Mouse (Mus musculus) hindbrain, embryonic 12.5 days (tissue): ENCODE results near the gene Armh1. TPM values are rescaled to one million over a fixed set of nuclear protein-coding genes. Genes with fewer than 3 reads are reported as not detected.

Experiments used
- ATAC-seq: fragments of 200-750 bp; cut with Nextera tagmentation; 2 replicates; pipeline ENCODE4 v1.8.0; 2017; ENCODE audit warnings: moderate TSS enrichment; ENCODE audit not compliant: low FRiP score
- H3K27ac ChIP-seq: fragments of 300-500 bp; sonication (generic); 2 replicates; pipeline ENCODE4 v1.5.1; 2016; ENCODE audit warnings: mild to moderate bottlenecking
- H3K27me3 ChIP-seq: fragments of 300-500 bp; sonication (generic); 2 replicates; pipeline ENCODE4 v1.6.1; 2016; ENCODE audit warnings: mild to moderate bottlenecking
- H3K36me3 ChIP-seq: fragments of 300-500 bp; sonication (generic); 2 replicates; pipeline ENCODE4 v1.6.1; 2016; ENCODE audit warnings: mild to moderate bottlenecking
- H3K4me1 ChIP-seq: fragments of 300-500 bp; sonication (generic); 2 replicates; pipeline ENCODE4 v1.6.1; 2016
- H3K4me2 ChIP-seq: fragments of 300-500 bp; sonication (generic); replicated peaks from 2 replicates; pipeline ENCODE4 v1.6.1; 2016; ENCODE audit warnings: mild to moderate bottlenecking
- H3K4me3 ChIP-seq: fragments of 300-500 bp; sonication (generic); 2 replicates; pipeline ENCODE4 v1.5.1; 2016; ENCODE audit warnings: mild to moderate bottlenecking
- H3K9ac ChIP-seq: fragments of 300-500 bp; sonication (generic); 2 replicates; pipeline ENCODE4 v1.6.1; 2016; ENCODE audit warnings: mild to moderate bottlenecking, moderate library complexity
- H3K9me3 ChIP-seq: fragments of 300-500 bp; sonication (generic); replicated peaks from 2 replicates; pipeline ENCODE4 v1.6.1; 2016; ENCODE audit warnings: mild to moderate bottlenecking
- WGBS: fragments of 180-500 bp; shearing (Covaris S2); methylation state at CpG from one replicate; pipeline ENCODE4 v1.1.7; 2016; 5-methylcytosine and 5-hydroxymethylcytosine counted together
- polyA plus RNA-seq: library from polyadenylated mRNA; unstranded; fragments of >200 nt; fragmentation: Nextera tagmentation; extraction: Ambion mirVana; gene quantifications from 2 replicates; pipeline ENCODE4 v1.2.1, GENCODE M21; 2016

Gene Armh1
- 0.78 and 1.3 TPM in 2 replicates for polyA plus RNA-seq

DNA sequence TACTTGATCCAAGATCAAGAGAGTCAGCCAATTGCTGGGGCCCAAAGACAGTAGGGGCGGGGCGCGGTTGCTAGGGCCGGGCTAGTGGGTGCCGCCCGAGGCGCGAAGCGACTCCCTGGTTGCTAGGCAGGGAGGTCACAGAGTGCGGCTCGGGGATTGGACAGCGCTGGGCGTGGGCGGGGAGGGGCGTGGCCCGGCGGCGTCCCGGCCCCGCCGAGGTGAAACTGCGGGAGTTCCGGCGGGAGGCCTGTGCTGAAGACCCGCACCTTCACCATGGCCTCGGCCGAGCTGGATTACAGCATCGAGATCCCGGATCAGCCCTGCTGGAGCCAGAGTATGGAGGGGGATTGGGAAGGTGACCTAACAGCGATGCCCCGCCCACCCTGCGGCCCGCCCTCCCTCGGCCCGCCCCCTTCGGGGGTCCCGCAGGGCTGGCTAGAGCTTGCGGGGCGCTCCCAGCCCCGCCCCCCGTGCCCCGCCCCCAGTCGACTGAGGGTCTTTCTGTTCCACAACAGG is at the start of gene Armh1, which contains the start of gene Tmem53:
TSS of gene Armh1 (minus strand) at position 325 of the 516 bp plus-strand sequence.
TSS of gene Tmem53 (plus strand) at position 151 of the 516 bp plus-strand sequence.
- H3K4me2 ChIP-seq = peak within 1 kb of the TSS; percentile 45
- H3K9ac ChIP-seq = peak within 1 kb of the TSS; percentile 69
- no peaks in the 10 kb centered on the region for H3K9me3 ChIP-seq
- WGBS = under 1% methylated on average over 32 of the region's 43 CpGs
- peak within 1 kb of the TSS; percentile 71 for H3K27ac ChIP-seq
- H3K4me1 ChIP-seq = peaks cover 10% of the 10 kb centered on the region; the same call in 1 of the 2 replicates
- H3K4me3 ChIP-seq = peak within 1 kb of the TSS; percentile 52
- ATAC-seq = peak; percentile 98
- no peaks in the 10 kb centered on the region for H3K36me3 ChIP-seq
- H3K27me3 ChIP-seq = no peaks in the 10 kb centered on the region

DNA sequence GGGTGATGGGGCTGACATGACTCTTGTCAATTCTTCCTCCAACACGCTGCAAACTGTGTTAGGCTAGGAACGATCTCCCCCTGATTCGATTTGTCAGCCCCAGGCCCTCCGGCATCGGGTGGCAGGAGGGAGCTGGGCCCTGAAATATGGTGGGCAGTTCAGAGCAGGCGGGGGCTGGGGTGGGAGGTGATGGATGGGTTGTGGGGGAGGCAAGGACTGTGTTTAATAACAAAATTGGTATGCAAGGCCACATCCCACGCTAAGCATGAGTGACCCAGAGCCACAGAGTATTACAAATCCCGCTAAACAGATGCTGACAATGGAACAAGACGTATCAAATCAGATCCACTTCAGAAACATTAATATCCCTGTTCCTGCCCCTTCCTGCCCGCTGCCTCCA is 48.0 kb upstream of the Armh1 start:
- ATAC-seq = peak; percentile 41
- H3K4me1 ChIP-seq = peaks cover 56% of the 10 kb centered on the region

DNA sequence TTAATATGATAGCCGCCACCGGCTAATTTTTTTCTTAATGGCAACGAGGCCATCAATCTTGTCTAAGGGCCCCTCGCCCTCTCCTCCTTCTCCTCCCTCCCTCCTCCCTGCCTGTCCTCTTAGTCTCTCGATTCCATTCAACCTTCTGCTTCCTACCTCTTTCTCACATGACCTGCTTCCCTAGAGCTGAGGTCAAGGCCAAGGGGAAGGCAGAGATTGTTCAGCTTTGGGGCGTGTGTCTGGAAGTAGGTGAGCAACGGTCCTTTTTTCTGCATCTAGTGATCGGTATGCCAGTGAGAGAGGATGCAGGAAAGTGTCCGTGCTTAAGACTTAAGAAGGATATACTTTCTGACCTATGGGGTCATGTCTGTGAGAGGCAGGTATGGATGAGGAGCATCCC is 45.9 kb upstream of the Armh1 start:
- 67% methylated on average over 9 of the region's 9 CpGs for WGBS
- Histone ChIP-seq H3K27ac (peak overlapping the region; percentile 44; the same call in 1 of the 2 replicates), H3K27me3 (peaks cover 30% of the 10 kb centered on the region), H3K4me1 (peaks cover 36% of the 10 kb centered on the region), H3K4me2 (no peak overlapping the region), H3K36me3 (no peaks in the 10 kb centered on the region; the same call in 1 of the 2 replicates), H3K9me3 (no peaks in the 10 kb centered on the region), H3K9ac (no peak overlapping the region), H3K4me3 (no peak overlapping the region)
- no peak for ATAC-seq

More for the DNA sequence above, 48.0 kb upstream of the Armh1 start:
- H3K36me3 ChIP-seq = no peaks in the 10 kb centered on the region; the same call in 1 of the 2 replicates
- 61% methylated on average over 10 of the region's 10 CpGs for WGBS
- no peak overlapping the region for H3K9ac ChIP-seq
- H3K4me2 ChIP-seq = no peak overlapping the region
- no peaks in the 10 kb centered on the region for H3K9me3 ChIP-seq
- no peak overlapping the region for H3K4me3 ChIP-seq
- peak overlapping the region; percentile 26; the same call in 1 of the 2 replicates for H3K27ac ChIP-seq
- H3K27me3 ChIP-seq = peaks cover 51% of the 10 kb centered on the region

DNA sequence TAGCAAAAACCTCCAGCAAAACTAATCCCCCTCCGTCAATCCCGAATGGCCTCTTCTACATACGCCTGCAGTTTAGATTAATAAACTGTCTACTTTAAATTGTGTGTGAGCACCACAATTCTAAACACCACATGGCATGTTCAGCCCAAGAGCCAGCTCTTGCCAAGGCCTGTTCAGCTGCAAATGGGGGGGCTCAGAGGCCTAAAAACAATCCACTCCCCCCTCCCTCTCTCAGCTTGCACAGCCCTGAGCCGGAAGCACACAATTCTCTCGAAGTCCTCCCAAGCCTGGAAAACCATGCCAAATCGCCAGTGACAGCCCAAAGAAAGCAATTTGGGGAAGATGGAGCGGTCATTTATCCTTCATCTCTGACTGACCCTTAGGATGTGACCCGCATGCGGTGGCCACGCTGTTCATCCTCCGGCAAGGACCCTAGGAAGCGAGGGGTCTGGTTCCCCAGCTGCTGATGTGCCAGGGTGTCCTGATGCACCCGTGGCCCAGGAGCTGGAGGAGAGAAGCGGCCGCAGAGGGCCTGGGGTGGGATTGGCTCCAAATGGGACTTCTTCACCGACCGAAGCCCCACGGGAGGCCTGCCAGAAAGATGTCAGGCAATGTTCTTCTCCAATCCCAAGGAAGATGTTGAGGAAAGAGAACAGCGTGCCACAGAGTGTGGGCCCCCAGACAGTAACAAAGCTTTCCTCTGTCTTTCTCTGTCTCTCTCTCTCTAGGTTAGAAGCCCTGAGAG is 45.1 kb upstream of the Armh1 start:
- Histone ChIP-seq H3K4me2 (no peak overlapping the region), H3K36me3 (no peaks in the 10 kb centered on the region; the same call in 1 of the 2 replicates), H3K27ac (no peak overlapping the region), H3K4me3 (no peak overlapping the region), H3K4me1 (peaks cover 29% of the 10 kb centered on the region), H3K9ac (no peak overlapping the region), H3K9me3 (no peaks in the 10 kb centered on the region), H3K27me3 (peaks cover 22% of the 10 kb centered on the region)
- WGBS = 66% methylated on average over 19 of the region's 19 CpGs
- no peak for ATAC-seq

DNA sequence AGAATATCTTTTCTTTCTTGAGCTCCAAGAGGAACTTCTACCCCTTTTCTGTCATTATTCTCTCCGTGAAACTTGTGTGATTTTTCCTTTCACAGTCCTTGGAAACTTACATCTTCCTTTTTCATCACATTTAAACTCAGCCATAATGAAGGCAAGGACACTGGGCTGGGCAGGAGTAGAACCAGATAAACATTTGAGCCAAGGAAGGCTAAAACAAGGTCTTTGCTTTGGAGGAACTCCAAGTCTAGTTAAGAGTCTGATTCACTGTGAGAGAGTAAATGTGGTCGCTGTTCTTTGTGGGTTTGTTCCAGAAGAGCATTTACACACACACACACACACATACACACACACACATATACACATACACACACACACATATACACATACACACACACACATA is 39.8 kb upstream of the Armh1 start:
- Histone ChIP-seq H3K27ac (no peak overlapping the region), H3K4me2 (no peak overlapping the region), H3K4me1 (peaks cover 30% of the 10 kb centered on the region), H3K4me3 (no peak overlapping the region), H3K27me3 (peaks cover 9% of the 10 kb centered on the region; the same call in 1 of the 2 replicates), H3K9me3 (no peaks in the 10 kb centered on the region), H3K36me3 (peaks cover 6% of the 10 kb centered on the region), H3K9ac (no peak overlapping the region)
- ATAC-seq = no peak
- 79% methylated on average over 2 of the region's 2 CpGs for WGBS

DNA sequence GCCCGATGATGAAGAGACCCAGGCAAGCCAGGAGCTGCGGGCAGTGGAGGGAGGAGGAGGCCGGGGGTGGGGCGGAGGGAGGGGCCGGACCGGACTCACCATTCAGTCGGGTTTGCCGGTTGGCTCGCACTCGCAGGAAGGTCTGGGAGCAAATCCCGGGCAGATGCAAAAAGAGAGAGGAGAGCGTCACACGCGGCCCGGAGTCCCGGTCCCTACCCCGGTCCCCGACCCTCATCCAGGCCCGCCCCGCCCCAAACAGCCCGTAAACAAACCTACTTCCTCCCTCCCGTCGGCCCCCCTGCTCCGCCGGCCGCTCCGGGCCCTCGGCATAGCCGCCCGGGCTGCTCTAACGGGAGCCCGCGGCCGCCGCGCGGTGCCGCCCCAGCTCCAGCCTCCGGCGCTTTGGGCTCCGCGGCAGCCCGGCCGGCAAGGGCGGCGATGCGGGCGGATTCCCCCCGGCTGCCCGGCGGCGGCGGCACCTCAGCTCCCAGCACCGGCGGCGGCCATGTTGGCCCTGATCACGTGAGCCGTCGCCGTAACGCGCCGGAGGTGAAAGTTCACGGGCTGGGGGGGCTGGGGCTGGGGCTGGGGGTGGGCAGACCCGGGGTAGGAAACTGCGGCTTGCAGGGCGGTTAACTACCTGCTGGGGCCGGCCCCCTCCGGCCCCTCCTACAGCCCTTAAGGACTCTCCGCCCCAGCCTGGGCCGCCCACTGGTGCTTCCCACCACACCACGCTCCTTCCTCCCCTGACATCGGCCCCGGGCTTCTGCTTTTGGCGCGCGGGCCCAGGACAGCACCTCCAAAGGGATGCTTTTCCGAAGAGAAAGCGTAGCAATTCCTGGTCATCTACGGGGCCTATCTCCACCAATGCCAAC is 37.2 kb upstream of the Armh1 start:
- Histone ChIP-seq H3K27ac (peak overlapping the region; percentile 94), H3K27me3 (no peaks in the 10 kb centered on the region), H3K4me1 (peaks cover 50% of the 10 kb centered on the region), H3K4me2 (peak overlapping the region; percentile 66), H3K9ac (peak overlapping the region; percentile 83), H3K9me3 (no peaks in the 10 kb centered on the region), H3K4me3 (peak overlapping the region; percentile 65), H3K36me3 (peaks cover 24% of the 10 kb centered on the region)
- under 1% methylated on average over 78 of the region's 80 CpGs for WGBS
- peak; percentile 82 for ATAC-seq

DNA sequence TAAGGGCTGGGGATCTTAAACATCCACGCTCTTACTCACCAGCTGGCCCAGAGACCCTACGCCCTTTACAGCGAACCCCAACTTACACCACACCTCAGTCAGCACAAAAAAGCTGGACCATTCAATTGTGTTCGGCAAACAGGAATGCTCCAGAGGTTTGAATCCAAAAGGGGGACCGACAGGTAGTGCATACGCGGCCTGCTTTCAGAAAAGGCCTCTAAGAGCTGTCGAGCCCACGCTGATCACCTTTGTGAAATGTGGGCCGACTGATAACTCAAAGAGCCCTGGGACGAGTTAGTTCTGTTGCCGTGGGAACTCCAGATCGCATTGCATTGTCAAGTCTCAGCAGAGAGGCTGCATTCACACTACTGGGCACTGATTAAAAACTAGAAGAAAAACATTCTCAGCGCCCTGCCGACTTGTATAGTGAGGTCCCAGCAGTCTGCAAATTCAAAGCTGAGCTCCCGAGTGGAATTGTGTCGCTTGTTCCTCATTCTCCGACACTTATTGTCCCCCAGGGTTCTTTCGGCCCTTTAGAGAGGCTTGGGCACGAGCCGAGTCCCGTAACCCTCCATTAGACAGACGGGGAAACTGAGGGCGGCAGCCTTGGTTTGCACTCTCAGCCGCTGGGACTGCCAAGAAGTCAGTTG is 36.5 kb upstream of the Armh1 start:
- ATAC-seq = no peak
- 22% methylated on average over 25 of the region's 25 CpGs for WGBS
- no peaks in the 10 kb centered on the region for H3K27me3 ChIP-seq
- no peaks in the 10 kb centered on the region for H3K9me3 ChIP-seq
- H3K4me2 ChIP-seq = peak overlapping the region; percentile 66
- H3K9ac ChIP-seq = peak overlapping the region; percentile 83
- peak overlapping the region; percentile 94 for H3K27ac ChIP-seq
- peaks cover 29% of the 10 kb centered on the region for H3K36me3 ChIP-seq
- peaks cover 58% of the 10 kb centered on the region for H3K4me1 ChIP-seq
- H3K4me3 ChIP-seq = peak overlapping the region; percentile 65

DNA sequence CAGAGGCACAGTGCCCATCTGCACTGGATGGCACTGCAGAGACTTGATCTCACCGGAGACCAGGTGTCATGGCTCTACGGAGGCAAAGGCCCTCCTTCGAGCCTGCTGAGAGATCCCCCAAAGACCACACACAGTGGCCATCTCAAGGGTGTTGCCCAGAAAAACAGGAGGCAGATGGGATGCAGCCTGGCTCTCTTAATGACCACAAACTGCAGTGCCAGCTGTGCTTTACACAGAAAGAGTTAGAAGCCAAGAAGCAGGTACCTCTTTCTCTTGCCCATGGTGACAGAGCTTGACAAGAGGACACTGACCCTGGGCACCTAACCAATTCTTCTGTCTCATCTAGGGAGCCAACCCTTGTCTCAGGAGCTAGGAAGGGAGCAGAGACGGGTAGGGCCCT is 32.4 kb upstream of the Armh1 start:
- Histone ChIP-seq H3K4me2 (no peak overlapping the region), H3K27ac (peak overlapping the region; percentile 78), H3K4me3 (no peak overlapping the region), H3K36me3 (peaks cover 51% of the 10 kb centered on the region), H3K4me1 (peaks cover 85% of the 10 kb centered on the region), H3K9me3 (no peaks in the 10 kb centered on the region), H3K9ac (no peak overlapping the region), H3K27me3 (no peaks in the 10 kb centered on the region)
- no peak for ATAC-seq
- 34% methylated on average over 4 of the region's 4 CpGs for WGBS

DNA sequence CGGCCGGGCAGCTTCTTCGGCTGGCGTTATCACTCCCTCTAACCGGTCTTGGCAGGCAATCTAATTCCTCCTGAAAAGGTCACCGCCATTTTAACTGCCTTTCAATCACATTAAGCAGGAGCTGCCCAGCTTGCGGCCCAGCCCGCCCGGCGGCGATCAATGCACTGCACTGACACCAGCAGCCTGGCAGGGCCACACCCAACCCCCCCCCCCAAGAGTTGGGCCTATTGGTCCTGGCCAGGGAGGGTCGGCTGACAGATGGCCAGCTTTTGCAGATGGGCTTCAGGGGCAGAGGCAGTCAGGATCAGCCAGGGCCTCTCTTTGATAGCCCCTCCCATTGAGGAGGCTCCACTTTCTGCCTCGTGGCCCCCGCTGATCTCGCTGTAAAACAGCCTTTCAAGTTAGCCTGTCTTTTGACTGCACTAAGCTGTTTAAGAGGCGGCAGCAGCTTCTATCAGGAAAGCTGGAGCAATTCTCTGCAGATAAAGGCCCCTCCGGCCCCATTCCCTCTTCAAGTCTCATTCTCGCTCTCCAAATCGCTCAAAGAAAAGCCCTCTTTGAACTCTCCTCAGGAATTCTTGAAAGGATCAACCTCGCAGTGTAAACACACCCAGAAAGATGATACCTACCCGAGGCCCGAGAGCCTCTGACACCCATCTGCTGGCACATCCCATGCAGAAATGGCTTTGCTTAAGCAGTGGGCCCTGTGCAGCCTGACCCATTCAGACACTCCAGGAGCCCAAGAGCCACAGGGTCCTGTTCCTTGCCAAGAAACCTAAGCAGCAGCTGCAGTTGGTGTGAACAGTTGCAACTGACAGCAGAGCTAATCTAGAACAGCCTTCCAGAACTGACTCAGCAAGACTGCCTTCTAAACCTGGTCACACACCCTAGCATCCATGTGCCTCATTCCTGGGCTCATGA is 31.6 kb upstream of the Armh1 start:
- no peak overlapping the region; the same call in 1 of the 2 replicates for H3K4me2 ChIP-seq
- peak; percentile 72 for ATAC-seq
- H3K27ac ChIP-seq = peak overlapping the region; percentile 78
- H3K9ac ChIP-seq = peak overlapping the region; percentile 33; the same call in 1 of the 2 replicates
- H3K9me3 ChIP-seq = no peaks in the 10 kb centered on the region
- peaks cover 91% of the 10 kb centered on the region for H3K4me1 ChIP-seq
- WGBS = 19% methylated on average over 22 of the region's 22 CpGs
- H3K4me3 ChIP-seq = no peak overlapping the region
- no peaks in the 10 kb centered on the region for H3K27me3 ChIP-seq
- H3K36me3 ChIP-seq = peaks cover 58% of the 10 kb centered on the region

DNA sequence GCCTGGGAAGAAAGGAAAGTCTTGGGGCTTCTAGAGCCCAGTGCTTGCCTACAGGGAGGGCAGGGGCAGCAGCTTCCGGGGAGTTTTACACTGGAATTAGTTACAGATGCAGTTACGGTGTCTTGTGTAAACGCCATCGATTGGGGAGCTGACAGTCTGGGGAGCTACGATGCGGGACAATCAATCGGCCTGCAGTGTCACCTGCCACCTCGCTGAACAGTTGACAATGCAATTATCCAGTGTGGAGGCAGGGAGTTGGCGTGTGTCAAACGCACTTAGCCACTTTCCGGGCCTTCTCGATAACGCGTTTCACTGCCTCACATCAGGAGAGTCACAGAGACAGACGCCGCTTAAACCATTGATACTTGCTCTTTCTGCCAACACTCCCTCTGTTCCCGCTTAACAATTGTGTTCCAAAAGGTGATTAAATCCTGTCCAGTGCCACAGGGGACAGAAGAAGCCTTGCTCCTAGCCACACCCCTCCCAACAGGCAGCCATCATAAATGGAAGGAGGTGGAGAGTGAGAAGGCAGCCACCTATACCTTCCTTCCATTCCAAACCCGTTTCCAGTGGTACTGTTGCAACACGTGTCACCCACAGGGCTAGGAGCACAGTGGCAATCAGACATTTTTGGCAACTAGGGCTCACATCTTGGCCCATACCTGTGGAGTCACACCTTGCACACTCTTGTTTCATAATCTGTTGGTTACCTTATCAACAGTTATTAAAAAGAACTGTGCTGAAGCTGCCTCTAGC is 29.3 kb upstream of the Armh1 start:
- WGBS = 59% methylated on average over 19 of the region's 19 CpGs
- Histone ChIP-seq H3K9ac (no peak overlapping the region), H3K4me1 (peaks cover 86% of the 10 kb centered on the region)

More for the DNA sequence above, 29.3 kb upstream of the Armh1 start:
- ATAC-seq = no peak
- Histone ChIP-seq H3K36me3 (peaks cover 74% of the 10 kb centered on the region), H3K27ac (peak overlapping the region; percentile 78), H3K27me3 (no peaks in the 10 kb centered on the region), H3K4me2 (no peak overlapping the region), H3K4me3 (no peak overlapping the region), H3K9me3 (no peaks in the 10 kb centered on the region)
